Mouse (Mus musculus): ENCODE results near the gene Olfr684.

DNA sequence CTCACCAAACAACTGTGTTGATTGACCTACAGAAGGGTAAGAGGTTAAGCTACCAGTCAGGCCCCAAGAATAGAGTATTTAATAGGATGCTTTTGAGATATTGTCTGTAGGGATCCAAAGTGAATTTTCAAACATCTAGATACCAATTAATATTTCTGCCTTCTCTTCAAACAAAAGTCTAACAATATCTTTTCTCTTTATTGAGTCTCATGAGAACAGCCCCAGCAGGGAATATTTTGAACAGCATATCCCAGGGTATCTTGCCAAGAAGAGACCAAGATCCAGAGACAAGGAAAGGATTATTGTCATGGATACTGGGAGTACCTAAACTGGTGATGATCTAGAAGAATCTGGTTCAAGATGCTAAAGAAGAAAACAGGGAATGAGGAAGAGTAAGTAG is 43.9 kb upstream of the Olfr684 start, which contains the start of gene Olfr686:
- no peak for TF ChIP-seq CTCF (IDR thresholded peaks at IDR 0.05; ENCODE audit: low read depth)
- TF ChIP-seq EP300 (optimal IDR thresholded peaks at IDR 0.05), result no peak

Data from stomach, postnatal 0 days (tissue).